Mouse (Mus musculus): Measurements from ENCODE around the gene Fbxo9.
"Not testable (repeated sequence)": the region's sequence is repeated elsewhere in the genome, so short reads cannot be mapped to it uniquely, and the experiment has no call there.

The Fbxo9 gene

GRCm38 (mm10) chr9:78108796-78109239 is at the start of gene Fbxo9, which contains the start of gene Ick:
TSS of gene Fbxo9 (minus strand) at chr9:78109065.
TSS of gene Ick (plus strand) at chr9:78109192.
- in situ Hi-C loops (cut with MboI) = loop anchor here (10.0 kb wide), 1 partner anchor 86 kb away; no protein-coding TSS in a partner anchor

- in situ Hi-C loops (cut with MboI) = no loop called here
Observed at GRCm38 (mm10) chr9:78157221-78157620, 48.4 kb upstream of the Fbxo9 start.

- in situ Hi-C loops (cut with MboI) = no loop called here
Observed at GRCm38 (mm10) chr9:78154211-78154977, 45.5 kb upstream of the Fbxo9 start.

- in situ Hi-C loops (cut with MboI) = not testable (repeated sequence)
Observed at GRCm38 (mm10) chr9:78149770-78150169, 40.9 kb upstream of the Fbxo9 start.

- in situ Hi-C loops (cut with MboI) = no loop called here
Observed at GRCm38 (mm10) chr9:78148149-78148548, 39.3 kb upstream of the Fbxo9 start.

GRCm38 (mm10) chr9:78146627-78147026 is 37.8 kb upstream of the Fbxo9 start:
- in situ Hi-C loops (cut with MboI) = no loop called here

- in situ Hi-C loops (cut with MboI) = no loop called here
Observed at GRCm38 (mm10) chr9:78146099-78146498, 37.2 kb upstream of the Fbxo9 start.

- in situ Hi-C loops (cut with MboI) = no loop called here
Observed at GRCm38 (mm10) chr9:78139463-78139862, 30.6 kb upstream of the Fbxo9 start.

- in situ Hi-C loops (cut with MboI) = no loop called here
Observed at GRCm38 (mm10) chr9:78138044-78138676, 29.3 kb upstream of the Fbxo9 start.

GRCm38 (mm10) chr9:78135658-78136057 is 26.8 kb upstream of the Fbxo9 start:
- in situ Hi-C loops (cut with MboI) = no loop called here

GRCm38 (mm10) chr9:78126643-78127042 is 17.8 kb upstream of the Fbxo9 start:
- in situ Hi-C loops (cut with MboI) = no loop called here

- in situ Hi-C loops (cut with MboI) = no loop called here
Observed at GRCm38 (mm10) chr9:78126007-78126406, 17.1 kb upstream of the Fbxo9 start.

GRCm38 (mm10) chr9:78124297-78124696 is 15.4 kb upstream of the Fbxo9 start:
- in situ Hi-C loops (cut with MboI) = no loop called here

- in situ Hi-C loops (cut with MboI) = no loop called here
Observed at GRCm38 (mm10) chr9:78122939-78123712, 14.3 kb upstream of the Fbxo9 start.

GRCm38 (mm10) chr9:78121985-78122384 is 13.1 kb upstream of the Fbxo9 start:
- in situ Hi-C loops (cut with MboI) = no loop called here

- in situ Hi-C loops (cut with MboI) = no loop called here
Observed at GRCm38 (mm10) chr9:78121358-78121757, 12.5 kb upstream of the Fbxo9 start.

- in situ Hi-C loops (cut with MboI) = no loop called here
Observed at GRCm38 (mm10) chr9:78117690-78118089, 8.8 kb upstream of the Fbxo9 start.

GRCm38 (mm10) chr9:78115746-78116145 is 6.9 kb upstream of the Fbxo9 start:
- in situ Hi-C loops (cut with MboI) = no loop called here

- in situ Hi-C loops (cut with MboI) = no loop called here
Observed at GRCm38 (mm10) chr9:78113538-78113885, 4.6 kb upstream of the Fbxo9 start.

- in situ Hi-C loops (cut with MboI) = no loop called here
Observed at GRCm38 (mm10) chr9:78112770-78113537, 4.1 kb upstream of the Fbxo9 start.

- in situ Hi-C loops (cut with MboI) = no loop called here
Observed at GRCm38 (mm10) chr9:78111456-78111855, 2.6 kb upstream of the Fbxo9 start.

- in situ Hi-C loops (cut with MboI) = loop anchor here (10.0 kb wide), 1 partner anchor 85 kb away; no protein-coding TSS in a partner anchor
Observed at GRCm38 (mm10) chr9:78109656-78110055, 791 bp upstream of the Fbxo9 start.

Measured in mature B cell (primary cell).